Mouse (Mus musculus) T-helper 1 cell (primary cell): ENCODE measurements around the gene Copa.

Experiments used
- in situ Hi-C: fragments of 300-600 bp; cut with MboI, MseI; formaldehyde crosslinking; loops from one replicate; pipeline ENCODE4 v1.15.1; 2025; ENCODE audit warnings: high pct_unique_total_duplicates

Copa gene

GRCm38 (mm10) chr1:172140825-172141224 is 58.5 kb downstream of the Copa start:
- in situ Hi-C loops: loop anchor here (10.0 kb wide), 1 partner anchor 856 kb away; the partner anchor contains the start of genes Ppox and Usp21

- in situ Hi-C loops: loop anchor here (10.0 kb wide), 1 partner anchor 857 kb away; the partner anchor contains the start of genes Ppox and Usp21
Measured at GRCm38 (mm10) chr1:172141529-172141928, 59.2 kb downstream of the Copa start.

- in situ Hi-C loops: loop anchor here (10.0 kb wide), 1 partner anchor 859 kb away; the partner anchor contains the start of genes Ppox and Usp21
Measured at GRCm38 (mm10) chr1:172143570-172143969, 61.2 kb downstream of the Copa start.

GRCm38 (mm10) chr1:172147835-172148278 is 65.5 kb downstream of the Copa start, which contains the start of gene Dcaf8:
Gene Dcaf8 (plus strand): TSS chr1:172148084.
- in situ Hi-C loops: loop anchor here (5.0 to 10.0 kb wide), 2 partner anchors 164 to 863 kb away; partner anchors contain the start of genes Ppox and Usp21

- in situ Hi-C loops: loop anchor here (5.0 to 10.0 kb wide), 2 partner anchors 164 to 864 kb away; partner anchors contain the start of genes Ppox and Usp21
Measured at GRCm38 (mm10) chr1:172148279-172148954, 66.1 kb downstream of the Copa start.

- in situ Hi-C loops: loop anchor here (5.0 to 10.0 kb wide), 2 partner anchors 163 to 864 kb away; partner anchors contain the start of genes Ppox and Usp21
Measured at GRCm38 (mm10) chr1:172148955-172149815, 66.9 kb downstream of the Copa start.

- in situ Hi-C loops: no loop called here
Measured at GRCm38 (mm10) chr1:172154536-172154935, 72.2 kb downstream of the Copa start.

- in situ Hi-C loops: no loop called here
Measured at GRCm38 (mm10) chr1:172155518-172155917, 73.2 kb downstream of the Copa start.

- in situ Hi-C loops: no loop called here
Measured at GRCm38 (mm10) chr1:172159970-172160369, 77.6 kb downstream of the Copa start.

GRCm38 (mm10) chr1:172160508-172160907 is 78.2 kb downstream of the Copa start:
- in situ Hi-C loops: no loop called here

GRCm38 (mm10) chr1:172162009-172162408 is 79.7 kb downstream of the Copa start:
- in situ Hi-C loops: no loop called here

- in situ Hi-C loops: no loop called here
Measured at GRCm38 (mm10) chr1:172162959-172163358, 80.6 kb downstream of the Copa start.

GRCm38 (mm10) chr1:172167911-172168310 is 85.6 kb downstream of the Copa start:
- in situ Hi-C loops: no loop called here

- in situ Hi-C loops: no loop called here
Measured at GRCm38 (mm10) chr1:172169809-172170208, 87.5 kb downstream of the Copa start.
